Mouse (Mus musculus) bone marrow macrophage, adult 2 months (primary cell): Measurements from ENCODE around the gene Zbtb11. TPM values are rescaled to one million over a fixed set of nuclear protein-coding genes. Genes with fewer than 3 reads are reported as not detected.
"Not testable (repeated sequence)": the region's sequence is repeated elsewhere in the genome, so short reads cannot be mapped to it uniquely, and the experiment has no call there.

Source experiments
- H3K27ac ChIP-seq: 2 replicates; pipeline ENCODE4 v1.5.1; 2012; ENCODE audit warnings: low read depth, low read length; ENCODE audit not compliant: insufficient read depth
- H3K4me1 ChIP-seq: 2 replicates; pipeline ENCODE4 v1.6.1; 2012; ENCODE audit warnings: low read length; ENCODE audit not compliant: control insufficient read depth, insufficient read depth
- H3K4me3 ChIP-seq: 2 replicates; pipeline ENCODE4 v1.5.1; 2012; ENCODE audit warnings: mild to moderate bottlenecking, low read length, moderate library complexity; ENCODE audit not compliant: insufficient read depth
- CTCF ChIP-seq: IDR thresholded peaks from 2 replicates; pipeline ENCODE4 v1.5.1; 2012; ENCODE audit warnings: low read depth, mild to moderate bottlenecking, low read length, moderate library complexity
- POLR2A ChIP-seq: IDR thresholded peaks from 2 replicates; pipeline ENCODE4 v1.6.1; 2012; ENCODE audit warnings: mild to moderate bottlenecking, low read depth, low read length, borderline replicate concordance
- polyA plus RNA-seq: library from polyadenylated mRNA; stranded (reverse); fragments of >200 nt; gene quantifications from 2 replicates; pipeline ENCODE4 v1.2.4, GENCODE M21; 2012; ENCODE audit not compliant: missing spikeins, insufficient read depth, insufficient read length

The Zbtb11 gene
- 13.4 and 13.9 TPM in 2 replicates for polyA plus RNA-seq

DNA sequence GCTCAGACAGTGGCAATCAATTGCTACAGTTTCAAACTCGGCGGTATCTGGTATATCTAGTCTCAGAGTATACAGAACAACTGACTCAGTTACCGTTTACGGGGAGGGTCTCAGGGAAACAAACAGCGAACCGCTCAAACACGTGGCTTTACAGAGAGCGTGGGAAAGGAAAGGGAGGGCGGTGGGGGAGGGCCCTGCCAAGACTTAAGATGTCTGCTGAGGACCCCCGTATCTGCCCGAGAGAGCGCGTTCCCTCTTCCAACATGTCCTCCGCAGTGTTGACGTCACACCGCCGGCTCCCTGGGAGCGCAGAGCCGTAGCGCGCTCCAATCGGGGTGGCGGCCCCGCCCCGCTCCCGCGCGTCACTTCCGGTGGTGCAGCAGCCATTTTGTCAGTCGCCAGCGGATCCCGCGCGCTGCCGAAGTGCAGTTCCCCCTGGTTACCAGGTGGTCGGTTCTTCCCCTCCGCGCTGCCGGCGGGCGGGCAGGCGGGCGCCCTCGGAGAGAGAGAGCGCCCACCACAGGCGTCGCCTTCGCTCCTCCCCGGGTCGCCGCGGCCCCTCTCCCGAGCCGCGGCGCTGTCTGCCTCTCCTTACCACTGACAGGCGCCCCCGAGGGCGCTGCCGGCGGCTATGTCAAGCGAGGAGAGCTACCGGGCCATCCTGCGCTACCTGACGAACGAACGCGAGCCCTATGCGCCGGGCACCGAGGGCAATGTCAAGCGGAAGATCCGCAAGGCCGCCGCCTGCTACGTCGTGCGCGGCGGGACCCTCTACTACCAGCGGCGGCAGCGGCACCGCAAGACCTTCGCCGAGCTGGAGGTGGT lies at the start of gene Zbtb11:
Gene Zbtb11 (plus strand): TSS at position 453 of the 825 bp plus-strand sequence.
- TF ChIP-seq POLR2A (no peak), CTCF (no peak)
- Histone ChIP-seq H3K4me1 (peaks cover 14% of the 10 kb centered on the region), H3K27ac (peak within 1 kb of the TSS; percentile 70), H3K4me3 (peak within 1 kb of the TSS; percentile 100)

DNA sequence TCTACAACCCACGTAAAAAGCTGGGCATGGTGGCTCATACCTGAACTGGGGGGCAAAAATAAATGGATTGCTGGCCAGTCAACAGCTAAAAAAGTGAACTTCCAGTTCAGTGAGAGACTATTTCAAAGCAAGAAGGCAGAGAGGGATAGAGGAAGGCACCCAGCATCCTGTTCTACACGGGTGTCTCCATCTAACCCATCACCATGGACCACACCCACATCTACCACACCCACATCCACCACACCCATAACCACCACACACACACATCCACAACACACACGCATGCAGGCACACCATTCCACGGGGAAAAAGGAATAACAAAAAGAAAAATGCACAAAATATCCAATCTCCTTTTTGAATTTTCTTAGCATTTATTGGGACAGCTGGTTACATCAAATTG lies 49.7 kb upstream of the Zbtb11 start:
- Histone ChIP-seq H3K4me1 (peaks cover 8% of the 10 kb centered on the region), H3K4me3 (no peak overlapping the region), H3K27ac (no peak overlapping the region)
- TF ChIP-seq POLR2A (no peak), CTCF (no peak)

DNA sequence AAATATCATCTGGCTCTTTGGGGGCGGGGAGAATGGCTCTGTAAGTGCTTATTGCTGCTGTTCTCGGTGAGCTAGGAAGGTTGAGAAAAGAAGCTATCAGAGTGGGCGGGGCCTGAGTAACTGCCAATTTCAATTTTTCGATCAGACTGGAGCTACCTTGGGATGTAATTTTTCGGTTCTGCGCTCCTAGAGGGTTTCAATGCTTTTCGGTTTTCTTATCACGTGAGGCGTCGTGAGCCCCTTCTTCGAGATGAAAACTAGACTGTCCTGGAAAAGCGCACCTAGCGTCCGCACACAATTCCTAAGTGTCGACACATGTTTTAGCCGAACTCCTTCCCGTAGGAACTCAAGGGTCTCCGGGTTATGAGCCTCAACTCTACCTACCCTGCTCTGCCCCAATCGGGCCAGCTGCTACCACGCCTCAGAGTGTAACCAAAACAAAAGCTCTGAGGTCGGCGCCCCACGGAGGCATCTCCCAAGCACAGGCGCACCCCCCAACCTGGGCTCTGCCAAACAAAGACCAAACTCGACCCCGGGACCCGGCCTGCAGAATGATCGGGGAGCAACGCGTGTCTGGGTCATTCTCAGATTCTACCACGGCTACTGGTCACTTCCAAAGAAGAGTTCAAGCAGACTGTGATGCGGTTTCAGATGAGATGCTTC lies 39.9 kb upstream of the Zbtb11 start:
- no peaks in the 10 kb centered on the region for H3K4me1 ChIP-seq
- TF ChIP-seq CTCF (no peak), POLR2A (no peak)
- H3K4me3 ChIP-seq: peak overlapping the region; percentile 69
- H3K27ac ChIP-seq: no peak overlapping the region

DNA sequence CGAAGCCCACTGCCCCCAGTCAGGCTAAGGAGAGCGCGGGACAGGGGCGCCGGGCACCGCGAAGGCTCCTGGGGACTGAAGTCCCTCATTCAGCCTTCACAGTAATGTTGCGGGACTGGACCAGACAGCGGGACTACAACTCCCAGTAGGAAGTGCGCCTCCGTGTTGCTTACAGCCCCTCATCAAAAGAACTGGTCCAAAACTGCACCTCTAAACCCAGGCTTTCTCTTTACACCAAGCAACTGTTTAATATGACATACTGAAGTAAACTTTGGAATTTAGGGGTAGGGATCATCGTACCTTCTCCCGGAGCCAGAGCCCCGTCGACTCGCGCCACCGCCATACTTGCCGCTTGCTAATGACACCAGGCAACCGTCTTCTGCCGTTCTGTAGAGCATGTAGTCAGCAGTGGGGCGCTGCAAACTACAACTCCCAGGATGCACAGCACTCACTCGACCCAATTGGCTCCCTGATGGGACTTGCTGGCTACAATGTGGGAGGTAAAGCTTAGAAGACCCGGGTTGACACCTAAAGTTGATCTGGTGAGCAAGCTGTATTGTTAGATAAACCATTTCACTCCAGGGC lies 39.1 kb upstream of the Zbtb11 start, which contains the start of gene Cep97:
Gene Cep97 (minus strand): TSS at position 403 of the 585 bp plus-strand sequence.
- TF ChIP-seq POLR2A (no peak), CTCF (no peak)
- no peak within 1 kb of the TSS for H3K27ac ChIP-seq

DNA sequence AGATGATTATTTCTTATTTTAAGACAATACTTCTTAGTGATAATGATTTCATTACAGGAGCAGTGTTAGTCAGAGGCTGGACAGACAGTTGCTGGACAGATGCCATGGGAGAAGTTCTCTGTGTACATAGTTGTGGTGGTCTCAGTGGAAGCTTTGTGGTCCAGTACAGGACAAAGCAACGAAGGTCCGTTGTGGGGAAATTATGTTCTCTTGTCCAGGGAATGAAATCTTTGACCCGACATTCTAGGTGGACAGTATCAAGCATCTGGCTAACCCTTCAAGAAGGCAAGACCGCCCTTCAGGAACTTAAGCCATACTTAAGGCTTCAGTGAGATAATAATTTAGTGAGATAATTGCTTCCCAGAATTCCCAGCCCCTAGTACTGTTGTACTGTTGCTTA lies 34.9 kb upstream of the Zbtb11 start:
- Histone ChIP-seq H3K27ac (no peak overlapping the region), H3K4me3 (no peak overlapping the region), H3K4me1 (no peaks in the 10 kb centered on the region)
- TF ChIP-seq POLR2A: no peak
- TF ChIP-seq CTCF: no peak

More for the DNA sequence above, 39.1 kb upstream of the Zbtb11 start, which contains the start of gene Cep97:
- Histone ChIP-seq H3K4me3 (peak within 1 kb of the TSS; percentile 69), H3K4me1 (no peaks in the 10 kb centered on the region)

DNA sequence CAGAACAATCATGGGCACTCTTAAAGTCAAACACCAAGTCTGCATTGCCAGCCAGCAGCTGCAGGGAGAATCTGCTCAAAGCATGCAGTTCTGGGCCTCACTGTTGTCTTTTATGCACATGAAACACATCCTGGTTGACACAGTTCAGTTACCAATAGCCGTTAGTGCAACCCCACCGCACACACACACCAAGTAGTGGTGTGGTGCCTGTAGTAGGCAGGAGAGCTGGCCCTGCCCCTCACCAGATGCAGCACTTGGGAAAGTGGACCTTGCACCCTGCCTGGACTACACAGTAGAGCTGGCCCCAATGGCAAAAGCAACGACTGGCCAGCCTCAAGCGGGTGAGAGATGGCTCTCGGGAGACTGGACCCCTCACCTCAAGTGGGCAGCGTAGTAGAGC lies 34.0 kb upstream of the Zbtb11 start:
- TF ChIP-seq CTCF: no peak
- no peak for TF ChIP-seq POLR2A
- Histone ChIP-seq H3K4me3 (no peak overlapping the region), H3K27ac (no peak overlapping the region), H3K4me1 (no peaks in the 10 kb centered on the region)

DNA sequence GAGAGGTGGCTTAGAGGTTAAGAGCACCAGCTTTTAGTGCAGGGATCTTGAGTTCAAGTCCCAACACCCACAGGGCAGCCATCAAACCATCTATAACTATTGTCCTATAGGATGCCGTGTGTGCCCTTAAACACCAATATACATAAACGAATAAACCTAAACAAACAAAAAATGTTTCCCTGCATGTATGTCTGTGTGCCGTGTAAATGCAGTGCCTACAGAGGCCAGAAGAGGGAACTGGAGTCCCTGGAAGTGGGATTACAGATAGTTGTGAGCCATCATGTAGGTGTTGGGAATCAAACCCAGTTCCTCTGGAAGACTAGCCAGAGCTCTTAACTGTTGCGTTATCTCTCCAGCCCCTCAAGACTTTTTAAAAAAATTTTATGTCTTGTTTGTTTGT lies 32.9 kb upstream of the Zbtb11 start:
- Histone ChIP-seq H3K4me1 (no peaks in the 10 kb centered on the region), H3K4me3 (no peak overlapping the region), H3K27ac (no peak overlapping the region)
- TF ChIP-seq CTCF (no peak), POLR2A (no peak)

DNA sequence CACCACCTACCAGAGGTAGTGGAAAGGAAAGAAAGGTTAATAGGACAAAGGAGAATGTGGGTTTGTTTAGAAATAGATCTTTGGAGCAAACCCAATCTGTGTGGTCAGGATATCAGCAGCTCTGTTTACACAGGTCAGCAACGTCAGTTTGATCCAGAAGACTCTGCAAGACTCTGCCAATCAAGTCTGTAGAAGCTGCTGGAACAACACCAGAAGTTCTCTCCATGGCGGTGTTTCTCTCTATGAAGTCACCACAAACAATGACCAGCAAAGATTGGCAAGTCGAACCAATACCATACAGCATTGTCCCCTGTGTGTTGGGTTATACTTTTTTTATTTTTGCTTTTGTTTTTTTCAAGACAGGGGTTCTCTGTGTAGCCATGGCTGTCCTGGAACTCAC lies 26.4 kb upstream of the Zbtb11 start:
- no peak for TF ChIP-seq POLR2A
- no peak for TF ChIP-seq CTCF

DNA sequence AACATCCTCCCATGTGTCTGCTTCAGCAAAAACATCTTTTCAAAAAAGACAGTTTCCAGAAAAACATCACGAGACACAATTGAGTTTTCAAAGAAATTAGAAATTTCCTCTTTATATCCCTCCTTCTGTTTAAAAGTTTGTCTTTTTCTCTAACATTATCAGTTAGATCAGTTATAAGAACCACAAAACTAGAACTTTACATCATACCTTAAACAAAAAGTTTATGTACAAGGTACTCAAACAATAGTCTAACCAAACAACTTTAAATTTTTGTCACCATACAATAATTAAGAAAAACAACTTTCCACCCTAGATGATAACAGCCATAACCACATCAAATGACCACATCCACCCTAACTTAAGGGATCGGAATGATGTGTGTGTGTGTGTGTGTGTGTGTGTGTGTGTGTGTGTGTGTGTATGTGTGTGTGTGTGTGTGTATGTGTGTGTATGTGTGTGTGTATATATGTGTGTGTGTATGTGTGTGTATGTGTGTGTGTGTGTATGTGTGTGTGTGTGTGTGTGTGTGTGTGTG lies 25.7 kb upstream of the Zbtb11 start:
- H3K27ac ChIP-seq, H3K4me1 ChIP-seq, H3K4me3 ChIP-seq: not testable (repeated sequence)

More for the DNA sequence above, 26.4 kb upstream of the Zbtb11 start:
- no peak overlapping the region for H3K27ac ChIP-seq
- peaks cover 4% of the 10 kb centered on the region; the same call in 1 of the 2 replicates for H3K4me1 ChIP-seq
- no peak overlapping the region for H3K4me3 ChIP-seq

DNA sequence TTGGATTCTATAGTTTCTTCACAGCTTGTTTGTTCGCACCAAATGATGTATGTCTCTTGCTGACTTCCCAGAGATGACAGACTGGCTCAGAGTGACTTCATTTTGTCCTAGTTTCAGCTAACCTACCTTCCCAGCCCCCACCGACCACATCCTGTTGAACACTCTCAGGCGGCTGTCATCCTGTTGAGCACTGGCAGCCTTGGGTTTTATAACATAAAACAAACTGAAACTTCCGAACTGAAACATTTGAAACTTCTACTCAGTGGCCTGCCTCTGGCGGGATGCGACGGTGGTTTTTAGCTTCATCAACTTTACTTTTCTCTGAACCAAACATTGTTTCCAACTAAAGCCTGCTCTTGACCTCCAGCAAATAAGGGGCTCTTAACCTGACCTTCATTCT lies 24.7 kb upstream of the Zbtb11 start:
- Histone ChIP-seq H3K4me1 (peaks cover 4% of the 10 kb centered on the region; the same call in 1 of the 2 replicates), H3K27ac (no peak overlapping the region), H3K4me3 (no peak overlapping the region)
- TF ChIP-seq POLR2A (no peak), CTCF (no peak)
